Mouse (Mus musculus) heart, embryonic 13.5 days (tissue): ENCODE results near the gene Mob1b. TPM values are rescaled to one million over a fixed set of nuclear protein-coding genes. Genes with fewer than 3 reads are reported as not detected.

ENCODE experiments used
- ATAC-seq: fragments of 200-750 bp; cut with Nextera tagmentation; 2 replicates; pipeline ENCODE4 v1.8.0; 2017; ENCODE audit warnings: moderate TSS enrichment; ENCODE audit not compliant: insufficient number of reproducible peaks, low FRiP score, low TSS enrichment; ENCODE audit errors: extremely low read depth
- H3K27ac ChIP-seq: fragments of 300-500 bp; sonication (generic); replicated peaks from 2 replicates; pipeline ENCODE4 v1.5.1; 2015; ENCODE audit warnings: moderate library complexity, mild to moderate bottlenecking, inconsistent platforms
- H3K27me3 ChIP-seq: fragments of 300-500 bp; sonication (generic); replicated peaks from 2 replicates; pipeline ENCODE4 v1.6.1; 2015; ENCODE audit warnings: mild to moderate bottlenecking, inconsistent platforms
- H3K36me3 ChIP-seq: fragments of 300-500 bp; sonication (generic); 2 replicates; pipeline ENCODE4 v1.6.1; 2015; ENCODE audit warnings: mild to moderate bottlenecking, inconsistent platforms
- H3K4me1 ChIP-seq: fragments of 300-500 bp; sonication (generic); 2 replicates; pipeline ENCODE4 v1.6.1; 2015; ENCODE audit warnings: inconsistent platforms
- H3K4me2 ChIP-seq: fragments of 300-500 bp; sonication (generic); 2 replicates; pipeline ENCODE4 v1.6.1; 2015; ENCODE audit warnings: inconsistent platforms, mild to moderate bottlenecking, moderate library complexity
- H3K4me3 ChIP-seq: fragments of 300-500 bp; sonication (generic); 2 replicates; pipeline ENCODE4 v1.5.1; 2015; ENCODE audit warnings: moderate library complexity, mild to moderate bottlenecking, inconsistent platforms
- H3K9ac ChIP-seq: fragments of 300-500 bp; sonication (generic); 2 replicates; pipeline ENCODE4 v1.6.1; 2015; ENCODE audit warnings: inconsistent platforms, mild to moderate bottlenecking, moderate library complexity
- H3K9me3 ChIP-seq: fragments of 300-500 bp; sonication (generic); 2 replicates; pipeline ENCODE4 v1.6.1; 2016; ENCODE audit warnings: inconsistent platforms
- WGBS: fragments of 180-500 bp; shearing (Covaris S2); methylation state at CpG from one replicate; pipeline ENCODE4 v1.1.7; 2015; ENCODE audit warnings: mixed read lengths; 5-methylcytosine and 5-hydroxymethylcytosine counted together
- polyA plus RNA-seq: library from polyadenylated mRNA; unstranded; fragments of >200 nt; fragmentation: Nextera tagmentation; extraction: Ambion mirVana; gene quantifications from 2 replicates; pipeline ENCODE4 v1.2.1, GENCODE M21; 2015

Mob1b gene
- polyA plus RNA-seq, 1 experiment from 2014 or later = 17.7 TPM

GRCm38 (mm10) chr5:88687996-88688406, 32.7 kb upstream of the Mob1b start:
- Histone ChIP-seq H3K4me1 (peaks cover 21% of the 10 kb centered on the region; the same call in 1 of the 2 replicates), H3K36me3 (no peaks in the 10 kb centered on the region), H3K9me3 (no peaks in the 10 kb centered on the region), H3K27me3 (peaks cover 7% of the 10 kb centered on the region), H3K9ac (no peak overlapping the region), H3K4me2 (no peak overlapping the region), H3K4me3 (no peak overlapping the region), H3K27ac (no peak overlapping the region)
- ATAC-seq = no peak
- 74% methylated on average over 8 of the region's 8 CpGs for WGBS

- no peak for ATAC-seq
Measured at GRCm38 (mm10) chr5:88688583-88689187, 32.0 kb upstream of the Mob1b start.

GRCm38 (mm10) chr5:88689279-88689938, 31.2 kb upstream of the Mob1b start:
- no peak for ATAC-seq
- 72% methylated on average over 3 of the region's 3 CpGs for WGBS
- Histone ChIP-seq H3K4me1 (peaks cover 21% of the 10 kb centered on the region; the same call in 1 of the 2 replicates), H3K36me3 (no peaks in the 10 kb centered on the region), H3K9ac (no peak overlapping the region), H3K9me3 (no peaks in the 10 kb centered on the region), H3K4me2 (no peak overlapping the region), H3K27me3 (peaks cover 7% of the 10 kb centered on the region), H3K27ac (no peak overlapping the region), H3K4me3 (no peak overlapping the region)

More at GRCm38 (mm10) chr5:88688583-88689187, 32.0 kb upstream of the Mob1b start:
- Histone ChIP-seq H3K4me2 (no peak overlapping the region), H3K27me3 (peaks cover 7% of the 10 kb centered on the region), H3K27ac (no peak overlapping the region), H3K4me1 (peaks cover 21% of the 10 kb centered on the region; the same call in 1 of the 2 replicates), H3K9ac (no peak overlapping the region), H3K9me3 (no peaks in the 10 kb centered on the region), H3K4me3 (no peak overlapping the region), H3K36me3 (no peaks in the 10 kb centered on the region)
- 60% methylated on average over 15 of the region's 15 CpGs for WGBS

- Histone ChIP-seq H3K36me3 (no peaks in the 10 kb centered on the region), H3K27me3 (no peaks in the 10 kb centered on the region), H3K4me3 (no peak overlapping the region), H3K27ac (peak overlapping the region; percentile 45; the same call in 1 of the 2 replicates), H3K9me3 (no peaks in the 10 kb centered on the region), H3K4me1 (peaks cover 8% of the 10 kb centered on the region; the same call in 1 of the 2 replicates), H3K9ac (no peak overlapping the region), H3K4me2 (no peak overlapping the region)
- WGBS = 71% methylated on average over 10 of the region's 10 CpGs
- ATAC-seq = no peak
Measured at GRCm38 (mm10) chr5:88690681-88691505, 29.8 kb upstream of the Mob1b start.

GRCm38 (mm10) chr5:88691506-88692095, 29.1 kb upstream of the Mob1b start:
- 71% methylated on average over 6 of the region's 6 CpGs for WGBS
- H3K4me2 ChIP-seq = no peak overlapping the region

GRCm38 (mm10) chr5:88692586-88692985, 28.1 kb upstream of the Mob1b start:
- ATAC-seq = no peak
- Histone ChIP-seq H3K9me3 (no peaks in the 10 kb centered on the region), H3K4me3 (no peak overlapping the region), H3K27me3 (no peaks in the 10 kb centered on the region), H3K4me2 (no peak overlapping the region), H3K9ac (no peak overlapping the region), H3K27ac (no peak overlapping the region), H3K4me1 (peaks cover 7% of the 10 kb centered on the region; the same call in 1 of the 2 replicates), H3K36me3 (no peaks in the 10 kb centered on the region)
- 86% methylated on average over 4 of the region's 4 CpGs for WGBS

More at GRCm38 (mm10) chr5:88691506-88692095, 29.1 kb upstream of the Mob1b start:
- ATAC-seq = no peak
- H3K4me1 ChIP-seq = peaks cover 7% of the 10 kb centered on the region; the same call in 1 of the 2 replicates
- H3K27me3 ChIP-seq = no peaks in the 10 kb centered on the region
- H3K9ac ChIP-seq = no peak overlapping the region
- no peak overlapping the region for H3K4me3 ChIP-seq
- H3K36me3 ChIP-seq = no peaks in the 10 kb centered on the region
- H3K9me3 ChIP-seq = no peaks in the 10 kb centered on the region
- no peak overlapping the region for H3K27ac ChIP-seq

- Histone ChIP-seq H3K27me3 (no peaks in the 10 kb centered on the region), H3K4me3 (no peak overlapping the region), H3K9ac (no peak overlapping the region), H3K4me2 (no peak overlapping the region), H3K4me1 (peaks cover 7% of the 10 kb centered on the region; the same call in 1 of the 2 replicates), H3K9me3 (no peaks in the 10 kb centered on the region), H3K36me3 (no peaks in the 10 kb centered on the region), H3K27ac (no peak overlapping the region)
- no peak for ATAC-seq
Measured at GRCm38 (mm10) chr5:88693057-88693456, 27.6 kb upstream of the Mob1b start.

- WGBS = 76% methylated on average over 5 of the region's 5 CpGs
Measured at GRCm38 (mm10) chr5:88697291-88697690, 23.4 kb upstream of the Mob1b start.

GRCm38 (mm10) chr5:88699251-88699913, 21.3 kb upstream of the Mob1b start:
- no peak overlapping the region for H3K4me2 ChIP-seq
- H3K9me3 ChIP-seq = no peaks in the 10 kb centered on the region
- H3K27ac ChIP-seq = no peak overlapping the region
- H3K4me3 ChIP-seq = no peak overlapping the region
- WGBS = 54% methylated on average over 4 of the region's 4 CpGs
- H3K9ac ChIP-seq = no peak overlapping the region
- H3K4me1 ChIP-seq = no peaks in the 10 kb centered on the region
- H3K27me3 ChIP-seq = no peaks in the 10 kb centered on the region
- ATAC-seq = no peak
- H3K36me3 ChIP-seq = no peaks in the 10 kb centered on the region

More at GRCm38 (mm10) chr5:88697291-88697690, 23.4 kb upstream of the Mob1b start:
- H3K27ac ChIP-seq = no peak overlapping the region
- H3K4me1 ChIP-seq = no peaks in the 10 kb centered on the region
- no peaks in the 10 kb centered on the region for H3K36me3 ChIP-seq
- no peaks in the 10 kb centered on the region for H3K9me3 ChIP-seq
- no peak overlapping the region for H3K4me3 ChIP-seq
- H3K4me2 ChIP-seq = no peak overlapping the region
- H3K27me3 ChIP-seq = no peaks in the 10 kb centered on the region
- no peak for ATAC-seq
- H3K9ac ChIP-seq = no peak overlapping the region

- Histone ChIP-seq H3K4me1 (no peaks in the 10 kb centered on the region), H3K36me3 (no peaks in the 10 kb centered on the region), H3K27me3 (no peaks in the 10 kb centered on the region), H3K9ac (no peak overlapping the region), H3K4me2 (no peak overlapping the region), H3K27ac (no peak overlapping the region), H3K4me3 (no peak overlapping the region), H3K9me3 (0 out of 2 replicates have a peak, but pooled peaks cover 4% of the 10 kb centered on the region)
- ATAC-seq = no peak
- 77% methylated on average over 4 of the region's 4 CpGs for WGBS
Measured at GRCm38 (mm10) chr5:88702041-88702440, 18.6 kb upstream of the Mob1b start.
